Mouse (Mus musculus): ENCODE results near the gene Pcsk4.

Pcsk4 gene

GRCm38 (mm10) chr10:80321670-80322581 lies 7.4 kb downstream of the Pcsk4 start:
- peak in 1 of 2 experiments; percentile 33 for DNase-seq

- no peak for DNase-seq
Measured at GRCm38 (mm10) chr10:80321014-80321669, 8.2 kb downstream of the Pcsk4 start.

- peak; percentile 91 to 92 for DNase-seq
Measured at GRCm38 (mm10) chr10:80320340-80320760, 8.9 kb downstream of the Pcsk4 start, which contains the start of gene 2310011J03Rik. Gene 2310011J03Rik (minus strand): TSS chr10:80320537.

- DNase-seq = peak; percentile 23 to 42
Measured at GRCm38 (mm10) chr10:80317011-80317410, 12.3 kb downstream of the Pcsk4 start.

- DNase-seq = peak; percentile 45 to 68
Measured at GRCm38 (mm10) chr10:80316359-80316781, 12.9 kb downstream of the Pcsk4 start.

GRCm38 (mm10) chr10:80315315-80315714 lies 14.0 kb downstream of the Pcsk4 start:
- DNase-seq = peak; percentile 28 to 35

GRCm38 (mm10) chr10:80314494-80315001 lies 14.8 kb downstream of the Pcsk4 start:
- peak; percentile 40 for DNase-seq

- DNase-seq = peak; percentile 67 to 75
Measured at GRCm38 (mm10) chr10:80313627-80314201, 15.6 kb downstream of the Pcsk4 start.

- DNase-seq = peak; percentile 56 to 58
Measured at GRCm38 (mm10) chr10:80312586-80313504, 16.5 kb downstream of the Pcsk4 start.

GRCm38 (mm10) chr10:80311560-80311959 lies 17.7 kb downstream of the Pcsk4 start:
- peak; percentile 66 for DNase-seq

GRCm38 (mm10) chr10:80304862-80305261 lies 24.4 kb downstream of the Pcsk4 start:
- peak in 1 of 2 experiments; percentile 47 for DNase-seq

- DNase-seq = no peak
Measured at GRCm38 (mm10) chr10:80304458-80304857, 24.8 kb downstream of the Pcsk4 start.

GRCm38 (mm10) chr10:80302471-80302881 lies 26.8 kb downstream of the Pcsk4 start:
- DNase-seq = peak; percentile 67 to 77

GRCm38 (mm10) chr10:80302082-80302355 lies 27.3 kb downstream of the Pcsk4 start:
- peak in 1 of 2 experiments; percentile 57 for DNase-seq

- DNase-seq = peak in 1 of 2 experiments; percentile 59
Measured at GRCm38 (mm10) chr10:80301256-80302081, 27.8 kb downstream of the Pcsk4 start.

- DNase-seq = peak; percentile 80 to 84
Measured at GRCm38 (mm10) chr10:80300672-80301181, 28.6 kb downstream of the Pcsk4 start.

GRCm38 (mm10) chr10:80299824-80300223 lies 29.5 kb downstream of the Pcsk4 start:
- DNase-seq = peak in 1 of 2 experiments; percentile 46

GRCm38 (mm10) chr10:80299301-80299700 lies 30.0 kb downstream of the Pcsk4 start:
- peak in 1 of 2 experiments; percentile 70 for DNase-seq

GRCm38 (mm10) chr10:80298571-80299281 lies 30.6 kb downstream of the Pcsk4 start:
- peak; percentile 97 for DNase-seq

- peak in 1 of 2 experiments; percentile 55 for DNase-seq
Measured at GRCm38 (mm10) chr10:80297526-80298133, 31.7 kb downstream of the Pcsk4 start.

Data from cerebellum, postnatal 14 days (tissue).